In the genomic region with DNA sequence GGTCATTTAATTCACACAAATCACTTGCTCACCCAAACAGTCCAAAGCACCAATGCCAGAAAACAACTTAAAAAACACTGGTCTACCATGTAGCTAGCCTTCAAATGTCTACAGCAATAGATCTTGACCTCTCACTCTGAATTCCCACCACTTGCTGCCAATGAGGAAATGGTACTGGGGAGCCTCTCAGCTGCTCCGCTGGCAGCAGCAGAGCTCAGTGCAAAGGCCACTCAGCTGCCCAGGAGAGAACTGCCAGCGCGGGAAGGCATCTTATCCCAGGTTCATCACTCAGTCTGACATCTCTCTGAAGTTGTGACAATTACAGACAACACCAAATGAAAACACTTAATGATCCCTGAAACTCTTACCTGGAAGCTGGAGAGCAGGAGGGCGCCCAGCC, we compare ENCODE assay signal across 14 mouse cellular contexts.
A peak's percentile ranks its signal among the peaks of the same experiment; 100 is the strongest.
DNase-seq lines count a peak whose midpoint lies in the region.
"Had no signal": no experiment of that assay in that cellular context is flagged by ENCODE, and none has a peak within 500 bp of the region (broad histone marks: within the 10 kb centered on the region; RNA-seq: fewer than 3 reads in every experiment).

No protein-coding gene starts in this region.

- peak; percentile 19 for DNase-seq in kidney, adult 11 months
- DNase-seq in kidney, postnatal 4 days, result no peak
- peak; percentile 38 for DNase-seq in kidney, postnatal 14 days
- no peak for DNase-seq in kidney, adult 9 months
- peak; percentile 86 for DNase-seq in adipocyte (ENCODE audit: low spot score)
- no peak for DNase-seq in embryo, embryonic 11 days
- DNase-seq: adrenal gland, adult 8-10 months; adrenal gland, postnatal 25 days; cerebellum, adult 11-12 months; cerebellum, adult 8-10 months; cerebellum, postnatal 10 days; cerebellum, postnatal 36 days; gastrocnemius, postnatal 25 days; heart, adult 2 months had no signal

Comparison
In these comparisons a context has a peak if more than half of its experiments do, and no peak if none do; other contexts are left out.
1. DNase-seq: peak in kidney, adult 11 months (single experiment), kidney, postnatal 14 days (single experiment) and adipocyte (single experiment); none in kidney, postnatal 4 days (0 of 2), kidney, adult 9 months (single experiment) and embryo, embryonic 11 days (single experiment).